Comparison of ENCODE assay signal across 10 mouse cellular contexts in genomic region chr2:181471246-181471645, GRCm38 (mm10). TPM values are rescaled to one million over a fixed set of nuclear protein-coding genes. Genes with fewer than 3 reads are reported as not detected.
DNase-seq lines count a peak whose midpoint lies in the region; ATAC-seq lines count a peak whose summit lies in the region.
"Had no signal": no experiment of that assay in that cellular context is flagged by ENCODE, and none has a peak within 500 bp of the region (broad histone marks: within the 10 kb centered on the region; RNA-seq: fewer than 3 reads in every experiment).

No protein-coding gene starts in this region.

- intact Hi-C loops in gastrocnemius, postnatal 36 days (cut with DNase I): no loop called here

- no peak for ATAC-seq in erythroblast, adult 5-6 weeks (replicated peaks; ENCODE audit: low FRiP score, poor library complexity, severe bottlenecking)

- DNase-seq in adrenal gland, adult 2 months: peak; percentile 67
- DNase-seq in adrenal gland, adult 8-10 months: no peak
- DNase-seq in gastrocnemius, postnatal 36 days: peak; percentile 45 to 58
- DNase-seq in kidney, adult 9 months: peak; percentile 74
- DNase-seq in lung, postnatal 36 days: peak; percentile 77
- no peak for DNase-seq in T-cell, adult 2 months (ENCODE audit: low spot score)
- no peak for DNase-seq in right cerebral cortex, postnatal 4 days

RNA-seq across cellular contexts. Expression of gene Zbtb46, which starts 12.0 kb away (rescaled TPM):
- total RNA-seq in adrenal gland, adult 2 months (2021): 10 to 100 TPM in 1 of 2 experiments, 1 to 10 TPM in 1; 9.5 to 16.3 TPM
- polyA plus RNA-seq in adrenal gland, adult 2 months (2012; rRNA removed): 6.0 and 6.2 TPM in 2 replicates
- 10 to 100 TPM; 14.0 to 25.1 (median 17.7) TPM for total RNA-seq in adrenal gland, adult 8-10 months (2022)
- 1 to 10 TPM; 3.9 to 4.0 TPM for total RNA-seq in gastrocnemius, postnatal 36 days (2021)
- 1.9 and 2.9 TPM in 2 replicates for total RNA-seq in erythroblast, adult 5-6 weeks (2015; ENCODE audit: low replicate concordance)
- total RNA-seq in erythroblast, adult 5-6 weeks (2017; ENCODE audit: low replicate concordance): 5.4 and 6.2 TPM in 2 replicates

RNA-seq across cellular contexts. Expression of gene Abhd16b, which starts 21.8 kb away (rescaled TPM):
- total RNA-seq in adrenal gland, adult 2 months (2021): not detected
- not detected in 2 replicates for polyA plus RNA-seq in adrenal gland, adult 2 months (2012; rRNA removed)
- total RNA-seq in adrenal gland, adult 8-10 months (2022): not detected
- not detected for total RNA-seq in gastrocnemius, postnatal 36 days (2021)
- not detected in 2 replicates for total RNA-seq in erythroblast, adult 5-6 weeks (2015; ENCODE audit: low replicate concordance)
- total RNA-seq in erythroblast, adult 5-6 weeks (2017; ENCODE audit: low replicate concordance): not detected in 2 replicates
- total RNA-seq: left cerebral cortex, postnatal 14 days had no signal
- polyA plus RNA-seq: C2C12 had no signal

RNA-seq across cellular contexts. Expression of gene Tpd52l2, which starts 25.7 kb away (rescaled TPM):
- 100 to 1,000 TPM; 102 to 119 TPM for total RNA-seq in adrenal gland, adult 2 months (2021)
- 24.0 and 25.2 TPM in 2 replicates for polyA plus RNA-seq in adrenal gland, adult 2 months (2012; rRNA removed)
- total RNA-seq in adrenal gland, adult 8-10 months (2022): 100 to 1,000 TPM; 117 to 138 (median 127) TPM
- total RNA-seq in gastrocnemius, postnatal 36 days (2021): 10 to 100 TPM; 41.1 to 48.7 TPM
- total RNA-seq in erythroblast, adult 5-6 weeks (2015; ENCODE audit: low replicate concordance): 21.3 and 27.5 TPM in 2 replicates
- 25.3 and 41.0 TPM in 2 replicates for total RNA-seq in erythroblast, adult 5-6 weeks (2017; ENCODE audit: low replicate concordance)

RNA-seq across cellular contexts. Expression of gene Dnajc5, which starts 49.0 kb away (rescaled TPM):
- total RNA-seq in adrenal gland, adult 2 months (2021): 10 to 100 TPM; 92.3 to 96.0 TPM
- polyA plus RNA-seq in adrenal gland, adult 2 months (2012; rRNA removed): 35.7 and 36.6 TPM in 2 replicates
- 100 to 1,000 TPM; 105 to 115 (median 108) TPM for total RNA-seq in adrenal gland, adult 8-10 months (2022)
- total RNA-seq in gastrocnemius, postnatal 36 days (2021): 10 to 100 TPM; 43.3 to 43.9 TPM
- total RNA-seq in erythroblast, adult 5-6 weeks (2015; ENCODE audit: low replicate concordance): 8.2 and 17.1 TPM in 2 replicates
- 12.7 and 14.8 TPM in 2 replicates for total RNA-seq in erythroblast, adult 5-6 weeks (2017; ENCODE audit: low replicate concordance)

Comparison
In these comparisons a context has a peak if more than half of its experiments do, and no peak if none do; other contexts are left out.
1. DNase-seq: peak in adrenal gland, adult 2 months (single experiment), gastrocnemius, postnatal 36 days (2 of 2), kidney, adult 9 months (single experiment) and lung, postnatal 36 days (single experiment); none in adrenal gland, adult 8-10 months (single experiment), T-cell, adult 2 months (single experiment) and right cerebral cortex, postnatal 4 days (single experiment).